Mouse (Mus musculus): ENCODE results near the gene Fxyd3.

Fxyd3 gene

DNA sequence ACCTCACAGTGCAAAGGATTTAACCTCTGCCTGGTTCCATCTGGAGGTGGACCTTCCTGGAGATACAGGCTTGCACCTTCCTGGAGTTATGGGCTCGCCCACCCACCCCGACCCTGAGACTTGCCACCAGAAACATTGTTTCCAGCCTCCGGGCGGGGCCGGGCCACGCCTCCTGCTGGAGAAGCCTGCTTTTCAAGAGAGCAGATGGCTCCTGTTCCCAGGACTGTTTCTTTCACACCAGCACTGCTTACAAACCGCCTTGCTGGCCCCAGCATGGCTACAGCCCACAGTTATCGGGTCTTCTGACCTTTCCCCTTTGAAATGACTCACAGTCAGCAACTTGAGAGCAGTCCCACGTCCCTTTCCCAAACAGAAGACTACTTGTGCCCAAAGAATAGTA lies 4.2 kb downstream of the Fxyd3 start:
- DNase-seq (ENCODE audit: low spot score) = no peak

DNA sequence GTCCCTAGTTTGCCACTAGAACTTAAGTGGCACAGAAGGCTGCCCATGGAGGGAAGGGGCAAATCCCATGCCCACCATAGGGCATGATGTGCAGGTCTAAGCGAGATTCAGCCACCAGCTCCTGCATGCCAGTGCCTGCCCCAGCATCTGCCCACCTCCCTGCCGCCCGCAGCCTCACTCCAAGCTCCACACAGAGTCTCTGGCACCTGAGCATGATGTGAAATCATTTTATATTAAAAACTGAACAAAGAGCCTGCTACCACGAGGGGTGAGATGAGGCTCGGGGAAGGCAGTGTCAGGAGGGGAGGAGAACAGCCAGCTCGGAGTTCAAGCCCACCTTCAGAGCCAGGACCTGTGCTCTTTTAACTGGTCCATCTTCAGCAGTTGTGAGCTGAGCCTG lies 6.2 kb downstream of the Fxyd3 start:
- no peak for DNase-seq (ENCODE audit: low spot score)

DNA sequence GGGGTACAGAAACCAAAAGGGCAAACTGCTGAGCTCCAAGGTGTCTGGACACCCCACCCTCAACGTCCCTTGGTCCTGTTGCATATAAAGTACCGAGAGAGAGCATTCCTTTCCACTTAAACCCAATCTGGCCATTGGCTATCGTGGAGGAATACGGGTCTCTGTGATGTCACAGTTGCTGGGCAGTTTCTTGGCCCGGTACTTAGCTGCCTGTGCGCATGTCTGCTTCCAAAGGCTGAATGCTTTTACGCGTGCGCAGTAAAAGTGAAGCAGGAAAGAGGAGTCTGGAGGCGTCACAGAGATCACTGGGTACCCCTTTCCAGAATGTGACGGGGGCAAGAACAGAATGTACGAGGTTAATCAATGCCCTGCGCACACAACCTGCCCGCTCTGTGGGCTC lies 7.0 kb downstream of the Fxyd3 start:
- DNase-seq (ENCODE audit: low spot score) = no peak

DNA sequence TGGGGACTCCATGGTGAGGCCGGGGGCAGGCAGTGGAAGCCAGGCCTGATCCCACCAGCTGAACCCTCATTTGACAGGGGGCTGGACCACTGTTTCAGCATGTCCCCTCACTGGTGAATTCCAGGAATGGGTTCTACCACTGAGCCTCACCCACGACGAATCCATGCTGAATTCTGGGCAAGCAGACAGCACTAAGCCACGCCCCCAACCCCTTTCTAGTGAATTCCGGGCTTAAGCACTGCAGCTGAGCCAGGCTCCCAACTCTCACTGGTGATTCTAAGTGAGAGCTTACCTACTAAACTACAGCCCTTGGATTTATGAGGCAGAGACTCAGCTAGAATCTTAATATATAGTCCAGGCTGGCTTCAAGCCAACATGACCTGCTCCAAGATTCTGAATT lies 8.7 kb downstream of the Fxyd3 start:
- no peak for DNase-seq (ENCODE audit: low spot score)

- DNase-seq (ENCODE audit: low spot score) = no peak
Measured at GRCm38 (mm10) chr7:31063074-31063560, 13.4 kb downstream of the Fxyd3 start.

- no peak for DNase-seq (ENCODE audit: low spot score)
Measured at GRCm38 (mm10) chr7:31060621-31061010, 15.9 kb downstream of the Fxyd3 start.

- DNase-seq (ENCODE audit: low spot score) = no peak
Measured at GRCm38 (mm10) chr7:31059919-31060620, 16.4 kb downstream of the Fxyd3 start.

DNA sequence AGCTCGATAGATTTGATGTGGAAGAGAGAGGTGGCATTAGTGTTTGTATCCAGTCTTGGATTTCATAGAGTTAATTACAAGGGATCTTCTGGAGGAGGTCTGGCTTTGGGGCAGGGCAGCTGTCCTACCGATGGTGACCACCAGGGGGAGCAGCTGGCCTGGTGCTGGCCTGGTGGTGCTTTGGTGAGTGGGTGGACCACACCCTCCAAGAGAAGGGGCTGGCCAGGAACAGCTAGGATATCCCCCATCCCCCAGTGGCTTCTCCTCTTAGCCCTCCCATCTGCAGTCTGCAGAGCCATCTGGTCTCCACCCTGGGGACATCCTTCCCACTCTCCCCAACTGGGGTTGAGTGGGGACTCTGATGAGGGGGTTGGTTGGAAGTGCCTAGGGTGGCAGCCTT lies 17.4 kb downstream of the Fxyd3 start, which contains the start of gene Lgi4:
Lgi4 (plus strand) TSS at position 235 of the 400 bp plus-strand sequence.
- DNase-seq (ENCODE audit: low spot score) = peak; percentile 43

DNA sequence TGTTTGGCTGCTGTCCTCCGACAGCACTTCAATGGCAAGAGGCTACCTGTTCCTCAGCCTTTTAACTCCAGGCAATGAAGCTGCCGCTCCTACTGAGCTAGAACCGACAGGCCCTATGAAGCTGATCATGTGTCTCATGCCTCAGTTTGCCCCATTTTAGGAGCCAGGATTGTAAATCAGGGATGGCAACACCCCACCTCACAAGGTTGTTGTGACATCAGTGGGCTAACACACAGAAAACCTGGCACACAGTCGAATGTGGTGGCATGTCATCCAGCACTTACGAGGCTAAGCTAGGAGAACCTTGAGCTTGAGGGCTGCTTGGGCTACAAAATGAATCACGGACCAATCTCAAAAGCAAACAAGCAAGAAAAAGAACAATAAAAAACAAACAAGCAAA lies 18.3 kb downstream of the Fxyd3 start:
- no peak for DNase-seq (ENCODE audit: low spot score)

- no peak for DNase-seq (ENCODE audit: low spot score)
Measured at GRCm38 (mm10) chr7:31057730-31058129, 18.8 kb downstream of the Fxyd3 start.

- DNase-seq (ENCODE audit: low spot score) = no peak
Measured at GRCm38 (mm10) chr7:31057071-31057470, 19.4 kb downstream of the Fxyd3 start, which contains the start of gene Fxyd1. Gene Fxyd1, minus strand, starts transcription at chr7:31057199.

DNA sequence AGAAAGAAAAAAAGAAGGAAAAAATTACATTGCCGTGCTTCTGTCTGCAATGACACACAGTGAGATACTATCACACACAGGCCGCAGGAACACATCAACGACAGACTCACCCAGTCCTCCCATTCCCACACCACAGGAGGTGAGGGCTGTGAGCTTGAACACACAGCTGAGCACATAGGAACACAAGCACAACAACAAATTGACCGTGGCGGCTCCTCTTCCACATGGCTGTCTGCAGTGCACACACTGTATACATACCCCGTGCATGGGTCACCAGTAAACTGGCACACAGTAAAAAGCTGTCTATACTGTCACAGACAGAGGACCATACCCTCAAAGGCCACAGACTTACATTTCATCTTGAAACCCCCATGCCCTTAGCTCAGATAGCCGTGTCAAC lies 20.1 kb downstream of the Fxyd3 start:
- DNase-seq (ENCODE audit: low spot score) = no peak

DNA sequence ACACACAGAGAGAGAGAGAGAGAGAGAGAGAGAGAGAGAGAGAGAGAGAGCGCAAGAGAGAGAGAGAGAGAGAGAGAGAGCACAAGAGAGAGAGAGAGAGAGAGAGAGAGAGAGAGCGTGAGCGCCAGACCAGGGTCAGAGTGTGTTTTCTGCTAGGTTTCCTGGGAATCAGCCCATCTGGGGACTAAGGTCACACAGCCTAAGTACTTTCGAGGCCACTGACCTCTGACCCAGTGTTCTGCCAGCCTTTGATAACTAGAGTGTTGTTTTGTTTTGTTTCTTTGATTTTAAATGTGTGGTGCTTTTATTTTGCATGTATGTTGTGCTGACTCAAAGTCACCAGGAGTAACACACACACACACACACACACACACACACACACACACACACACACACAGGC lies 20.6 kb downstream of the Fxyd3 start:
- DNase-seq (ENCODE audit: low spot score) = no peak

DNA sequence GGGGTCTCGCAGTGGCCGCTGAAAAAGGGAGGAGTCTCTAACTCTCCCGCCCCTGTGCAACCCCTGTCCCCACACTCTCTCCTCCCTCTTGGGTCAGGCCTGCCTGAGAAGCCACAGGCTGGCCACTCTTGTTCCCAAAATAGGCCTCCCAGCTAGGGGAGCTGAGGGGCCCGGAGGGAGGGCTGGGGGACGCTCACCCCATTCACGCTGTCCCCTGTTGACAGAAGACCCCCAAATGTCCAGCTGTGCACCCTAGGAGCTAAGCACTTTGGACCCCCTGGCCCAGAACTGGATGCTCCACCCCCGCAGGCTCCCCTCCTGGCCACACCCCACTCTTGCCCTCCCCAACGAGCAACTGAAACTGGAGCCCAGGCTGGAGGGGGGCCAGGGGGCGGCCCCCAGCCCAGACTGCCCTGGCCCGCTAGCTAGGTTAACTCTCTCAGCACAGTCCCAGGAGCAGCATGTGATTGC lies 21.1 kb downstream of the Fxyd3 start:
- DNase-seq (ENCODE audit: low spot score) = no peak

- DNase-seq (ENCODE audit: low spot score) = no peak
Measured at GRCm38 (mm10) chr7:31054661-31055320, 21.7 kb downstream of the Fxyd3 start.

DNA sequence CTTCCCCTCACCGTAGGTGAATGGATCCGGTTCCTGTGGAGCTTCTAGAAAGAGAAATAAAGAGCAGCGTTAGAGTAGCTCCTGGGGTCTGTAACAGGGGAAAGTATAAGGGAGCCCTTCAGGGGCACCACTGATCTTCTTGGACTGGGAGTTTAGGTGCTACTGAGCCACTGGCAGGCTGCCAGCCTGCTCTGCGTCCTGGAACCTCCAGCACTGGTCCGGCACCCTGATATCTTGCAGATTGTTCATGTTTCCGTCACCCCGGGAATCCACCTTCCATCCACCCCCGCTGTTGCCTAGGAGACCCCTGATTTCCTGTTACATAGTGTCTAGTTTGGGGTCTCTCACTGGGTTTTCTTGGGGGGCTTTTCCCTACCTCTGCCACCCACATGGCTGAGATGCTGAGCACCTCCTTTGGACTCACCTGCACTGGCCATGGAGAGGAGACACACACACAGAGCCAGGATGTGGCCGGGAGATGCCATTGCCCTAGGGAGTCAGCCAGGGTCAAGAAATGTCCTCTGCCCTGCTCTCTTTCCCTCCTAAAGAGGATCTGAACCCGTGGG lies 22.5 kb downstream of the Fxyd3 start:
- no peak for DNase-seq (ENCODE audit: low spot score)

GRCm38 (mm10) chr7:31052636-31053434 lies 23.7 kb downstream of the Fxyd3 start:
- no peak for DNase-seq (ENCODE audit: low spot score)

DNA sequence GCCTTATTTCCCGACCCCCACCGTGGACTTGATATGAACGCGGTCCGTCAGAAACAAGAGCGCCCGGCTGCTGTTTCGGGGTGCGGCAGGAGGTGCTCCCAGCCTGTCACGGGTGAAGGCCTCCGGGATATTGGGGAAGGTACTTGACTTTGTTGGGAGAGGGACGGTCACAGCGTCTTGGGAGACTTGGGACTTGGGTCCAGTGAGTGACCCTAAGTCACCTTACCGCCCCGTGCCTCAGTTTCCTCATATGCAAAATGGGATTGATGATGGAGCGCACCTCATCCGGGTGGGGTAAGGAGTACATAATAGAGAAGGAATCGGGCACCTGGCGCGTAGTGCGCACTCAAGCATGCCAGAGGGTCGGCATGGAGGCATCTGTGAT lies 24.3 kb downstream of the Fxyd3 start:
- DNase-seq (ENCODE audit: low spot score) = no peak

- DNase-seq (ENCODE audit: low spot score) = no peak
Measured at GRCm38 (mm10) chr7:31051321-31052021, 25.0 kb downstream of the Fxyd3 start, which contains the start of gene Fxyd7. Gene Fxyd7, minus strand, starts transcription at chr7:31051467.

DNA sequence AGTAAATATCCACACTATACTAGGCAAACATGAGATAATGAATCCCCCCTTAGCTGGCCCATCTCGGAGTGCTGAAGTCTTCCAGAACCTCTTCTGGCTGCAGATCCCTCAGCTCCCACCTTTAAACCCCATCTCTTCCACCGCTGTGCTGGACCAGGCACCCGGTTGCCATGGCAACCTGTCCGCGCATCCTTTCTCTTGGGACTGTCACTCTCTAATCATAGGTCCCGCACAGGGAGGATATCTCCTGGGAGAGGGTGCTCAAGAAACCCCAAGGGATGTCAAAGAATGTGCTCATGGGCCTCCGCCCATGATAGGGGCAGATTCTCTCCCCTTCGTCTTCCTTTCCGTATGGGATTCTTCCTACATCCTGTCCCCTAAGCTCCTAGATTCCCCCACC lies 25.6 kb downstream of the Fxyd3 start:
- no peak for DNase-seq (ENCODE audit: low spot score)

GRCm38 (mm10) chr7:31050487-31050886 lies 26.0 kb downstream of the Fxyd3 start:
- no peak for DNase-seq (ENCODE audit: low spot score)

DNA sequence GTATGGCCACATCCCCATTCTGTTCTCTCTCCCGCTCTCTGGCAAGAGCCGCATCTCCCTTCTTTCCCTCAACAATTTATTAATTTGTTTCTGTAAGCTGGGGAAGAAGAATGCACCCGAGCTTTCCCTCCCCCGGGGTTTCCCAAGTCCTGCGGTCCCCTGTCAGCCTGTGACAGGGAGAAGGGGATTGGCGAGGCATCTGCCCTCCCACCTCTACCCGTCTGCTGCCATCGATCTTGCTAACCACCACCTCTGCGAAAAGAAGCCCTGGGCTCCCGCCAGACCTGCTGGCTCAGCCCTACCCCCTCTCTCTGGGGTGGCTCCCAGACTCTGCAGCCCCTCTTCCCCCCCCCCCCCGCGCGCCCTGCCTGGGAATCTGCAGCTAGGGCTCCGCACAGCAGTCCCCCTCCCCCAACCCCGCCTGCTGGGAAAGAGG lies 26.6 kb downstream of the Fxyd3 start:
- DNase-seq (ENCODE audit: low spot score) = no peak

All from c-Kit-positive CD71-positive TER-119-positive erythroid progenitor cells, embryonic 14.5 days (primary cell).